Mouse (Mus musculus) embryo, embryonic 10 days (tissue): ENCODE measurements around the gene Gabrg3.
"Not testable (repeated sequence)": the region's sequence is repeated elsewhere in the genome, so short reads cannot be mapped to it uniquely, and the experiment has no call there.

Source experiments
- DNase-seq: peaks from one replicate; pipeline ENCODE4 v3.0.0-alpha.2; 2015; ENCODE audit warnings: low spot score

Gabrg3 gene

GRCm38 (mm10) chr7:57312018-57312417, 75.0 kb downstream of the Gabrg3 start:
- no peak for DNase-seq

DNA sequence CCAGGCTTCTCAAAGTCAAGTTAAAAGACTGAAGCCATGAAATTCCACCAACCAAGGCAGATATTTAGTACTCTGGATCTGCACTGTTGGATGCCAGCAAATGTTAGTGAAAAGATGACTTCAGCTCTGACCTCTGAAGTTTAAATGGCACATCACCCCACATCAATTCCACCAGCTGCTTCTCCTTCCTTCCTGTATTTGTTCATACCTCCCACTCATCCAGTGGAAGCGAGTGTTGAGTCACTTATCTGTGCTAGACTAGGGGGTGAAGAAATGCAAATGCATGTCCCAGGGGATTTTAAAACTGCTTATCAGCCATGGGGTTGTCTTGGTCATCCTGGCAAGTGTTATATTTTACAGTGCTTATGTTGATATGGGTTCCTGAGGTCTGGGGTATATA, 79.7 kb downstream of the Gabrg3 start:
- no peak for DNase-seq

DNA sequence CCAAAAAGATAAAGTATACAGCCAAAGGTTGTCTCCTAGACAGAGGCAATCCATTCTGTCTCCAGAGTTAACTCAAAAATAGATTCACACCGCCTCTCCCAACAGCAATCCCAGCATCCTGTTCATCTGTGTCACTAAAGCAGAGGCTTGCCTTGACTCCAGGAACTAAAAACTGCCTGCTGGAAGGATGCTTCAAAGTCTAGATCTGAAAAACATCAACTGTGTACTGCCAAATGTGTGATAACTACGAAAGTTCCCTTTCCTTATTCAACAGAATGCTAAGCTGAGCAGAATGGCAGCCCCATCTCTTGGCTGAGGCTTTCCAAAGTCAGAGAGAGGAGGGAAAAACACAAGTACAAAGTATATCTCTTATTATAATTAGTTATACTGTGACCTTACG, 90.3 kb downstream of the Gabrg3 start:
- no peak for DNase-seq

DNA sequence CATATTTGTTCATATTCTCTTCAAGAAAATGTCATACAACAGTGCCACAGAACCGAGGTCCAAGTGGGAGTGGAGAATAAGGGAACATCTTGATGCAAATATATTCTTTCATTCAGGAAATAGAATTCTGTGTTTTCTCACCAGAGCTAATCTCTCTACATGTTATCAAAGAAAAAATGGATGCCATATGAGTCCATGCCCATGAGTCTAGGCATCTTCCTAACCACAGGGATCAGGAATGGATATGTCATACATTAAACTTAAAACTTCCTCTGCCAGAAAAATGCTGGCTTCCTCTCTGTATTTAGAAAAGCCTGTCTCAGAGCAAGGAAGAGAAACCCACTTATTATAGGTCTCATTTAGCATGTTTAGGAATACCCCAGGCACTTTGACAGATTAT, 92.9 kb downstream of the Gabrg3 start:
- DNase-seq, result no peak

DNA sequence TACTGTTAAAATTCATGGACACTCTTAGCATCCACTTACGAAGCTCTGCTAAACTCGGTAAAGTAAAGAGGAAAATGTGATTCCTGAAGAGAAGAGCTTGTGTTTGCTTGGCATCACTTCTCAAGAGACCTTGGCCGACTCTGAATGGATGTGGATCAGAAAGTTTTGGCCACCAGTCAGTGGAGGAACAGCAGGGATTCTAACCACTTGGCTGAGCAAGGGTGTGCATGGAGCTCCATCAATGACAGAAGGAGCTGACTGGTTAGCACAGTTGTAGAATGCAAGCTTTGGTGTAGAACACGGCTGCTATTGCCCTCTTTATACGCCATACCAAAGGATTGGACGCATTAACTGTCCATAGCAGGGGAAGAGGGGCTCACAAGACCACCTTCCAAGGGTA, 93.4 kb downstream of the Gabrg3 start:
- DNase-seq, result no peak

- no peak for DNase-seq
Observed at GRCm38 (mm10) chr7:57283186-57283585, 103.8 kb downstream of the Gabrg3 start.

GRCm38 (mm10) chr7:57278841-57279240, 108.1 kb downstream of the Gabrg3 start:
- DNase-seq, result no peak

DNA sequence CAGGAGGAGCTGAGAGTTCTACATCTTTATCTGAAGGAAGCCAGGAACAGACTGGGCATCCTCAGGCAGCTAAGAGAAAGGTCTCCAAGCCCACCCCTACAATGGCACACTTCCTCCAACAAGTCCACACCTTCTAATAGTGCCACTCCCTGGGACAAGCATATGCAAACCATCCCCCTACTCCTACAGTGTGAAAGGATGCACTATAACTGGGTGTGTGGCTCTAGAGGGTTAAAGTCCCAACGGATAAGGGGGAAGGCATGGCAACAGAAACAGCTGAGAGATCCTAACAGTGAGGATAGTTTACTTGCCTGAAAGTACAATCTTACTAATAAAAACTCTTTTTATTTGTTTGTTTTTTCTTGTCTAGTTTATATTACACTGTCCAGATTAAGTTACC, 126.8 kb downstream of the Gabrg3 start:
- DNase-seq, result no peak

DNA sequence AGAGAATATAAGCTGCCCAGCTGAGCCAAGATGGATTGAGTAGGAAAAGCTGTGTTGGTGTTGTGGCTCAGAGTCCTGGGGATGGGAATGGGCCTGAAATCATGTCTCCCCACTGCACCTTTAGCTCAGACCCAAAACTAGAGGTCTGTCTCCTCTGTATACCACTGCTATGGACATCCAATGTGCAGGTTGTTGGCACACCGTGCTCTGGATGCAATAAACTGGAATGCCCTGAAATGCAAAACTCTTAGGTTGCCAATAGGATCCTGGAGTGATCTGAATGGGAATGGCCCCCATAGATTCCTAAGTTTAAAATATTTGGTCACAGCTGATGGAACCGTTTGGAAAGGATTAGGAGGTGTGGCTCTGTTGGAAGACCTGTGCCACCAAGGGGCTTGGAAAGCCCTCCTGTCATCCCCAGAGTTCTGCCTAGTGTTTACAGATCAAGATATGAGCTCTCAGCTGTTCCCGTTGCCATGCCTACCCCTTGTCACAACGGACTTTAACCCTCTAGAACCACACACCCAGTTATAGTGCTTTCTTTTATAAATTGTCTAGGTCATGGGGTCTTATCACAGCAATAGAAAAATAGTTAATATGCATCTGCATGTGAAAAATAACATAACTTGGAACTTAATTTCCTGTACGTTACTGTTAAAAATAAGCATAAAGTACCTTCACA, 128.0 kb downstream of the Gabrg3 start:
- DNase-seq, result no peak

DNA sequence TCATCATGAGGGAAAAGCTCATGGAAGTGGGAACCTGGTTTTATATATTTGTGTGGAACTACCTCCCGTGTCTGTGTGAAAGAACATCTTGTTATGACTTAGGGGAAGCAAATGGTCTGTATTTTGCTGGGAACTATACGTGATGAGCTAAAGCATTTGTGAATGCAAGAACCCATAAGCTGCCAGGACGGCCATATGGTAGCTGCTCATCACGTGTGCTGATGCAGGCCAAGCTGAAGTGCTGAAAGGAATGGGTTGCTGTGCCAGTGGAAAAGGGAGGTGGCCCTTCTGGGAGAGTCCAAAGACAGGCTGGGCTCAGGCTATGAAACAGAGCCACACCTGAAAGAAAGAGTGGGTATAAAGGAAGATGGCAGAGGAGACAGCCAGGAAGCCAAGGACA, 143.0 kb downstream of the Gabrg3 start:
- no peak for DNase-seq

- DNase-seq, result no peak
Observed at GRCm38 (mm10) chr7:57214119-57214518, 172.9 kb downstream of the Gabrg3 start.

DNA sequence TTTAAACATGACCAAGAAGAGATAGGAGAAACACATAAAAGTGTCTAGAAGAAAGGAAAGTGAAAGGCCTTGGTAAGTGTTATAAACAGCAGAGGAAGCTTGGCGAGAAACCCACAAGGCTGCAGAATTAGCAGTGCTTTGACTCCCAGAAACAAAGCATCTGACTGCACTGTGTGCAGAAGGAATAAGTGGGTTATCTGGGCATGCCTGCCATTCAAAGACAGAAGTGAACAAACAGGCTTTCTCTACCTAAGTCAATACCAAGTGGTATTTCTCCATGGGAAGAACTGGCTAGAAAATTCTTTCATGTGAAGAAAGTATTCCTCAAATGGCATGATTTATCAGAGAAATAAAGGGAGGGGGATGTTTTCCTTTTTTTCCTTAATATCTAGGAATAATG, 201.0 kb downstream of the Gabrg3 start:
- no peak for DNase-seq

DNA sequence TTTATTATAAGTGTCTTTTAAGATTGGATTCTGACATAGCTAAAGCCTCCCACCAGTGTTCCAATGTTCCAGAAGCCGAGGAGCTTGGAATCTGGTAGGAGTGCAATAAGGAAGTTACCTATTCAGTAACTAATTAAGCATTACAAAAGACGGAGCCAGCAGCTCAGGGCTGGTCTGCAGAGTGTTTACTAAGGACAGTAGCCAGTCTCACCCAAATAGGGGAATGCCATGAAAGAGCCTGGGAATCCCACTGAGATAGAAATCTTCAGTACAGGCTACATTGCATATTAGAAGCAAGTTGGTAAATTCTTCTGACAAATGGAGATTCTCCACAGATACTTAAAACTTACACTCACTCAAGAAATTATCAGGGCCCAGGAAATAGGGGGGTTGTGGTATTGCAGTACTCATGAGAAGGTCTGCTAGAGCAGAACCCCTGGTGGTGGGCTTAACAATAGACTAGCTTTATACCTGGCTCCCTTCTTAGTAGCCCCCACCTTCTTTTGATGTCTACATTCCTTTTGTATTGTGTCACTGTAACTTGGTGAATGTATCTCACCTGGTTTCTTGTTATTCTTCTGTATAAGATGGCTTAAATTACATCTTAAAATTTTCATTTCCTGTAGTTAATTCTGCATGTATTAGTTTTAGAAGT, 211.0 kb downstream of the Gabrg3 start:
- not testable (repeated sequence) for DNase-seq

DNA sequence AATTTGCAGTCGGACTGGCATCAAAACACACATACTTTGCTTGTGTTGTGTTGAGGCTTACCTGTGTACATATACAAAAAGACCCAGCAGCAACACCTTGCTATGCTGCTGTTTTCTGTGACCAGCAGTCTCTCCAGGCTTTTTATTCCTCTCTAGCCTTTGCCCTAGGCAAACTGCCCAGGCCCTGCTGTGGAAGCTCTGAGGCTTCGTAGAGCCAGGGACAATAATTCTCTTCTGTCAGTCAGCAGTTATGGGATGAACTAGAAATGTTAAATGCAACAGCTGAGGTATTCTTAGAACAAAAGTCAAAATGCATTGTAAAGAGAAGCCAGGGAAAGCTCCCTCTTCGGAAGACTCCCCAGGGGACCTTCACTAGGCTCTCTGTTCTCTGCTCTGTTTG, 220.1 kb downstream of the Gabrg3 start:
- DNase-seq, result no peak

- no peak for DNase-seq
Observed at GRCm38 (mm10) chr7:57158211-57158610, 228.8 kb downstream of the Gabrg3 start.

GRCm38 (mm10) chr7:57153743-57154142, 233.2 kb downstream of the Gabrg3 start:
- no peak for DNase-seq

- no peak for DNase-seq
Observed at GRCm38 (mm10) chr7:57150768-57151167, 236.2 kb downstream of the Gabrg3 start.

GRCm38 (mm10) chr7:57138072-57138704, 248.8 kb downstream of the Gabrg3 start:
- DNase-seq, result no peak

DNA sequence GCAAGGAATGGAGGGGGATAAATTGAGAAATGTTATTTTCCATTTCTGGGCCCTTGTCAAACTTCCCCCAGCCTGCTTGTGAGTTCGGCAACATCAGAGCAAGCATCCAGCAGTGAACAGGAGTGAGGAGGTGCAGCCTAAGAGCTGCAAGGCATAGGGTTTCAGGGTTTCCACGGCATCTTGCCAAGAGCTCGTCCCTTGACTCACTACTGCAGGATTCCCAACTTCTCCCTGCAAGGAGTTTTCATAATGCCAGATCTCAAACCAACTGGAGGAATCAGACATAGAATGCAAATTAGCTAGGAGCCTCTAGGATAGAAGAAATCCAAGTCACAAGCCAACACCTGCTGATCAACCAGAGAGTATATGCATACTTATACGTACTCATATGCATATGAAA, 254.0 kb downstream of the Gabrg3 start:
- no peak for DNase-seq

GRCm38 (mm10) chr7:57132471-57132870, 254.5 kb downstream of the Gabrg3 start:
- no peak for DNase-seq

GRCm38 (mm10) chr7:57100065-57100464, 286.9 kb downstream of the Gabrg3 start:
- DNase-seq, result no peak

GRCm38 (mm10) chr7:57082071-57082470, 304.9 kb downstream of the Gabrg3 start:
- no peak for DNase-seq

DNA sequence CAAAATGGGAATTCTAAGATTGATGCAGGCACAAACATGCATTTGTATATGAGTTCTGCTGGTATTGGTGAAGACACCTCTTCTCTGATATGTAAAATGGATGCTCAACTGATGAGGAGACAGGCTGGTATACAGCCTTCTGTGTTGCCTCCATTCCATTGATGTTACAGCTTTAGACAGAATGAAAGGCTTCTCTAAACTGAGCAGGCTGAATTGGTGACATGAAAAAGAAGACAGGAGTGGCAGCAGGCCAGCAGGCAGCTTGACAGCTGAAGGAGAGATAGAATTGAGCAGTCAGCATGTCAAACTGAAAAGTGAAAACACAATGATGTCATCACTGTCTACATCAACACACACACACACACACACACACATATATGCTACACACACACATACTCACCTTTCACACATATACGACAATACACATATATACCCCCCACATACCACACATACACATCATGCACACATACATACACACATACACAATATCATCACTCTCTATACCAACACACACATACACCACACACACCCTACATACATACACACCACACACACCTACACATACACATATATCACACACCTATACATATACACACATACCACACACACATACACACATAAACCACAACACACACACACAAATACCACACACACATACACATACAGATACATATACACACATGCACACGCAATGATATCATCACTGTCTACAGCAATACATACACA, 315.4 kb downstream of the Gabrg3 start:
- DNase-seq, result no peak
